Mouse (Mus musculus) limb, embryonic 15.5 days (tissue): ENCODE measurements at regions not wholly inside any gene's neighbourhood (a gene's known extent, or its start where the extent isn't known, plus 50 kb on each side); places are given as distances from the start of the nearest gene placed in this dataset.

ENCODE experiments used
- ATAC-seq: fragments of 200-750 bp; cut with Nextera tagmentation; 2 replicates; pipeline ENCODE4 v1.8.0; 2017; ENCODE audit warnings: low read depth, moderate TSS enrichment; ENCODE audit not compliant: insufficient number of reproducible peaks, low FRiP score, low TSS enrichment
- H3K27ac ChIP-seq: fragments of 300-500 bp; sonication (generic); 2 replicates; pipeline ENCODE4 v1.5.1; 2015; ENCODE audit warnings: moderate library complexity, mild to moderate bottlenecking, inconsistent platforms
- H3K27me3 ChIP-seq: fragments of 300-500 bp; sonication (generic); 2 replicates; pipeline ENCODE4 v1.6.1; 2015; ENCODE audit warnings: inconsistent platforms
- H3K36me3 ChIP-seq: fragments of 300-500 bp; sonication (generic); 2 replicates; pipeline ENCODE4 v1.6.1; 2015; ENCODE audit warnings: inconsistent platforms
- H3K4me1 ChIP-seq: fragments of 300-500 bp; sonication (generic); 2 replicates; pipeline ENCODE4 v1.6.1; 2015; ENCODE audit warnings: inconsistent platforms
- H3K4me2 ChIP-seq: fragments of 300-500 bp; sonication (generic); 2 replicates; pipeline ENCODE4 v1.6.1; 2015; ENCODE audit warnings: mild to moderate bottlenecking, inconsistent platforms
- H3K4me3 ChIP-seq: fragments of 300-500 bp; sonication (generic); 2 replicates; pipeline ENCODE4 v1.5.1; 2015; ENCODE audit warnings: mild to moderate bottlenecking, inconsistent platforms
- H3K9ac ChIP-seq: fragments of 300-500 bp; sonication (generic); 2 replicates; pipeline ENCODE4 v1.6.1; 2015; ENCODE audit warnings: inconsistent platforms
- H3K9me3 ChIP-seq: fragments of 300-500 bp; sonication (generic); 2 replicates; pipeline ENCODE4 v1.6.1; 2016; ENCODE audit warnings: inconsistent platforms
- WGBS: fragments of 180-500 bp; shearing (Covaris S2); methylation state at CpG from one replicate; pipeline ENCODE4 v1.1.7; 2015; 5-methylcytosine and 5-hydroxymethylcytosine counted together

DNA sequence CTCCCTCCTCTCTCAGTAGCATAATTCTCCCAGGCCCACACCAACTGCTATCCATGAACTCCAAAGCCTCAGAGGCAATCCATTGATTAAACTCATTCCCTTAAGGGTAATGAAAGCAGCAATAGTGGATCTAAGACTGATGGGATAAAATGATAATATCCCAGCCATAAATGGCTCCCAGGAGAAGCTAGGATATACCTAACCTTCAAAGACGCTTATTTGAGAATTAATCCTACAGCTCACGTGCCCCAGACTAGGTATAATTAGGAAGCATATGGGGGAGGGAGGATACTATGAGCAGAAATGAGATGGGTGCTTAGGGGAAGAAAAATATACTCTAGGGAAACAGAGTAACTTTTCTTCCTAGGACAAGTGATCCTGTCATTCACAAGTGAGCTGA is 52.8 kb upstream of the Rnf32 start:
- H3K27ac ChIP-seq = no peak overlapping the region
- no peak for ATAC-seq
- H3K36me3 ChIP-seq = no peaks in the 10 kb centered on the region
- no peak overlapping the region for H3K9ac ChIP-seq
- no peaks in the 10 kb centered on the region for H3K27me3 ChIP-seq
- H3K4me3 ChIP-seq = no peak overlapping the region
- H3K4me2 ChIP-seq = no peak overlapping the region
- WGBS = 79% methylated on average over 2 of the region's 2 CpGs
- no peaks in the 10 kb centered on the region for H3K4me1 ChIP-seq
- H3K9me3 ChIP-seq = no peaks in the 10 kb centered on the region

DNA sequence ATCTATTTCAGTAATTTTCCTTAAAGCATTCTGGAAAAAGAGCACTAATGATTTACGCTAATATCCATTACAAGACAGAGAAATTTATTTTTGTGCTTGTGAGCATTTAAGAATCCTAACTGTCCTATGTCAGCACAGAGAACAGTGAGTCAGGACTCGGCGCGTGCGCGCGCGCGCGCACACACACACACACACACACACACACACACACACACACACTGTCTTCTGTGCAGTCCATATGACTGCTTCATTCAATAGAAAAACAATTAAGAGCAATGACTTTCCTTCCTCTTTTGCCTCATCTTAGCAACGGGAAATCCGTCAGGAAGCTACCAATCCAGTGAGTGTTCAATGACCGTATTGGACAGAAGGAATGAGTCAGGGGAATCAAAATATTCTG is 53.3 kb upstream of the Rnf32 start:
- no peaks in the 10 kb centered on the region for H3K4me1 ChIP-seq
- no peak for ATAC-seq
- no peaks in the 10 kb centered on the region for H3K27me3 ChIP-seq
- H3K9me3 ChIP-seq = no peaks in the 10 kb centered on the region
- H3K4me3 ChIP-seq = no peak overlapping the region
- no peak overlapping the region for H3K4me2 ChIP-seq
- 95% methylated on average over 13 of the region's 13 CpGs for WGBS
- no peaks in the 10 kb centered on the region for H3K36me3 ChIP-seq
- H3K9ac ChIP-seq = no peak overlapping the region
- no peak overlapping the region for H3K27ac ChIP-seq

DNA sequence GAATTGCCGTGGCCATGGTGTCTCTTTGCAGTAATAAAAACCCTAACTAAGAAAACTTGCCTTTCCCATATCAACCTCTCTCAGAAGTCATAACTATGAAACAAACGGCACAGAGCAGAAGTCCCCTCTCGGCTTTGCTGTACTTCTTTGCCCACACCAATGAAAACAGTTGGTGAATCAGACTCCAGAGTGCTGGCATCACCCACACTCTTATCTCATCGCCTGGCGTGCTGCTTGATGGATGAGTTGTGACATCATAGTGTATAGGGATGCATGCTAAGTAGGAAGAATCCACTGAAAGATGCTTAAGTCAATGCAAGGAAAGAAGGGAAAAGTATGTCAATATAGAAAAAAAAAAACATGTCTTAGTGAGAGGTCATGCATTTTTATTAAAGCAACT is 58.3 kb upstream of the Rnf32 start:
- Histone ChIP-seq H3K27me3 (no peaks in the 10 kb centered on the region), H3K9me3 (no peaks in the 10 kb centered on the region), H3K9ac (no peak overlapping the region), H3K27ac (no peak overlapping the region), H3K4me3 (no peak overlapping the region), H3K36me3 (no peaks in the 10 kb centered on the region), H3K4me2 (no peak overlapping the region), H3K4me1 (no peaks in the 10 kb centered on the region)
- WGBS = 87% methylated on average over 5 of the region's 5 CpGs
- ATAC-seq = no peak

DNA sequence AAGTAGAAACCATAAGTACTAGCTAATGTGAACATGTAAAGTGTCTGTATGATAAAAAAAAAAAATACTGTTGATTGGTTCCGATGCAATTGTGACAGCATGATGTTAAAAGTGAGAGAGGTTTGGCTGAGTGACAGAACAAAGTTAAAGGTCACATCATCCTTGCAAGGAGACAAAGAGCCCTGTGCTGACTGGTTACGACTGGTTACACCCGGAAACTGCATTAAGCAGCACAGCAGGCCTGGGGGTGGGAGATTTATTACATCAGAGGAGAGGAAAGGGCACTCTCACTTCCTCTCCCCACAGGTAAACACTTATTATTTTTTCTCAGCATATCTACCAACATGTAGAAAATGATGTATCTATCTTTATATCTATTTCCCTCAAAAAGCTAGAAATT is 63.5 kb upstream of the Rnf32 start:
- WGBS = 30% methylated on average over 3 of the region's 3 CpGs
- Histone ChIP-seq H3K36me3 (no peaks in the 10 kb centered on the region), H3K27me3 (no peaks in the 10 kb centered on the region), H3K4me1 (no peaks in the 10 kb centered on the region), H3K9me3 (no peaks in the 10 kb centered on the region), H3K27ac (no peak overlapping the region), H3K4me3 (no peak overlapping the region), H3K9ac (no peak overlapping the region), H3K4me2 (no peak overlapping the region)
- no peak for ATAC-seq

DNA sequence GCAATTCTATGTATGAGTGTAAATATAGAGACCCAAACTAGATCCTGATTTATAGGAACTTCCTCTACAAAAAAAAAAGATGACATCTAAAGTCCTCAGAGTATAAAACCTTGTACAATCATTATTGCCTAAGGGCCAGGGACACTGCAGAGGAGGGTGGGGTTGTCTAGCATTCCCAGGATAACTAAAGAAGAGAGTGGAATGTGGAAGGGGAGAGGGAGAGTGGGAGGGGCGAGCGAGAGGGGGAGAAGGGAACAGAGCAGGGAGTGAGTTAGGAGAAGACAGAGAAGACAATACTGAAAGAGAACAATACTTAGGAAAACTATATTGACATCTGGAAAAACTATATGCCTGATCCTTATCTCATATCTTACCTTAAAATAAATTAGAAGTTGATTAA is 64.0 kb upstream of the Rnf32 start:
- 30% methylated on average over 2 of the region's 2 CpGs for WGBS
- no peak for ATAC-seq
- no peaks in the 10 kb centered on the region for H3K4me1 ChIP-seq
- no peaks in the 10 kb centered on the region for H3K27me3 ChIP-seq
- H3K4me2 ChIP-seq = no peak overlapping the region
- no peak overlapping the region for H3K9ac ChIP-seq
- H3K9me3 ChIP-seq = no peaks in the 10 kb centered on the region
- H3K27ac ChIP-seq = no peak overlapping the region
- H3K4me3 ChIP-seq = no peak overlapping the region
- H3K36me3 ChIP-seq = no peaks in the 10 kb centered on the region

DNA sequence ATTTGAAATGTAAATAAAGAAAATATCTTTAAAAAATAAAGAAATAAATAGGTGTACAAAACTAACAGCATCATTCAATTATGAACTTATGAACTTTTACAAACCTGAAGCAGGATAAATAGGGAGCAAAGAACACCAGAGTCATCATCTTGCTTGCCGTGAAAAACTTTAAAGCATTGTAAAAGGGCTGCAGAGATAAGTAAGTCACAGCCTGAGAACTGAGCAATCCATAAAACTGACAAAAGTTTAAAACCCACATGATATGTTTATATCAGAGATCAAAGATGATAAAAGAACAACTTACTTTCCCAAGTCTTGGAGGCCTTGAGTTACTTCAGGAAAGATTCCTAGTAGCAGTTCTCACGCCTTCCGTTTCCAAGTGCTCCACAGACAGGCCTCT is 66.1 kb upstream of the Rnf32 start:
- H3K27ac ChIP-seq = no peak overlapping the region
- no peak overlapping the region for H3K4me3 ChIP-seq
- no peaks in the 10 kb centered on the region for H3K27me3 ChIP-seq
- ATAC-seq = no peak
- no peaks in the 10 kb centered on the region for H3K36me3 ChIP-seq
- no peaks in the 10 kb centered on the region for H3K4me1 ChIP-seq
- H3K9me3 ChIP-seq = no peaks in the 10 kb centered on the region
- no peak overlapping the region for H3K4me2 ChIP-seq
- no peak overlapping the region for H3K9ac ChIP-seq
- 57% methylated on average over 3 of the region's 3 CpGs for WGBS

DNA sequence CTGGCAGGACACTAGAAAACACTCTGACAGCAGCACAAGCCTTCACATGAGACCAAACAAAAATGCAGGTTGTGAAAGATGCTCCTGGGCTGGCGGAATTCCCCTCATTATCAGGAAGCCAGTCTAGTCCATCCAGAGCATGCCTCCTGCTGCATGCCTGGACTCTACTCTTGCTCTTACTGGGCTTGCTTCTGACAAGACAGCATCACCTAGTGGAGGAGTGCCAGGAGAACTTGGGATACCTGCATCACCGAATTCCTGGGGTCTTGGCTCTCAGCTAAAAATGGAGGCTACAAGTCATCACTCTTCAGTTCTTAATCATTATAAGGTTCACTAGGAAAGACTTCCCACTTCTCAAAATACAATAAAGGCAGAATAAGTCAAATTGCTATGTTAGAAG is 78.8 kb upstream of the Rnf32 start:
- WGBS = 49% methylated on average over 2 of the region's 2 CpGs
- no peaks in the 10 kb centered on the region for H3K27me3 ChIP-seq
- no peak overlapping the region for H3K9ac ChIP-seq
- no peak for ATAC-seq
- no peaks in the 10 kb centered on the region for H3K9me3 ChIP-seq
- no peak overlapping the region for H3K27ac ChIP-seq
- H3K4me1 ChIP-seq = no peaks in the 10 kb centered on the region
- H3K4me3 ChIP-seq = no peak overlapping the region
- H3K4me2 ChIP-seq = no peak overlapping the region
- H3K36me3 ChIP-seq = no peaks in the 10 kb centered on the region

DNA sequence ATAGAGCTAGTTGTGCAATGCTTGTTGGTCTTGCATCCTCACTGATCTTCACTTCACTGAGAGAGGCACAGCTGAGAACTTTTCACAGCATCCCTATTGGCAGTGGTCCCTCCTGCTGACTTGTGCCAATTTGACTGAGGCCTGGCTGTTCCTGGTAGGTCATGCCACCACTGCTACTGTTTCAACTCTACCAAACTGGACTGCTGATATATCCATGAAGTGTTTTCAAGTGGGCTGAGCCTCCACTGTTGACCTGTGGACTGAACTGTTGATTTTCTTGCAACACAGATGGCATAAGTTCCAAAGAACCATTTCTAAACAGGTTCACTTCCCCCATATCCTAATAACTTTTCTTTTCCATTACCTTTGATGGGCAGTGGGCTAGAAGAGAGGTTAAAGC is 83.3 kb upstream of the Rnf32 start:
- no peak overlapping the region for H3K27ac ChIP-seq
- no peak overlapping the region for H3K4me2 ChIP-seq
- no peak for ATAC-seq
- H3K9ac ChIP-seq = no peak overlapping the region
- H3K36me3 ChIP-seq = no peaks in the 10 kb centered on the region
- no peaks in the 10 kb centered on the region for H3K27me3 ChIP-seq
- no peaks in the 10 kb centered on the region for H3K9me3 ChIP-seq
- H3K4me3 ChIP-seq = no peak overlapping the region
- H3K4me1 ChIP-seq = no peaks in the 10 kb centered on the region

DNA sequence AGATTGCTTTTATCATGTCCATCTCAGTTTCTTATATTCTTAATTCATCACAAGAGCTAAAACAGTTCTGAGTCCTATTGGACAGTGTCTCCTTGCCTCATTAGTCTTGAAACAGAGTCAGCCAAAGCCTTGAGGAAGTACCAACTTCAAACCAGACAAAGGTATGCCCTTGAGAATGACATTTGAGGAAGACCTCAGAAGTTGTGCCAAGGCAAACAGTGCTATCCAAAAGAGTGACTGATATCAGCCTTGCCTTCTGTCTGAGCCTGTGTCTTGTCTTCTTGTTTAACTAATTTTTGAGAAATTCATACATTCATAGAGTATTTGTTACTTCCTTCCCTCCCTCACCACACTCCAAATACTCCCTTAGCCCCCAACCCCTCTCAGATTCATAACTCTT is 88.5 kb upstream of the Rnf32 start:
- ATAC-seq = no peak
- Histone ChIP-seq H3K27ac (no peak overlapping the region), H3K4me3 (no peak overlapping the region), H3K9me3 (no peaks in the 10 kb centered on the region), H3K4me1 (no peaks in the 10 kb centered on the region), H3K4me2 (no peak overlapping the region), H3K36me3 (no peaks in the 10 kb centered on the region), H3K9ac (no peak overlapping the region), H3K27me3 (no peaks in the 10 kb centered on the region)

DNA sequence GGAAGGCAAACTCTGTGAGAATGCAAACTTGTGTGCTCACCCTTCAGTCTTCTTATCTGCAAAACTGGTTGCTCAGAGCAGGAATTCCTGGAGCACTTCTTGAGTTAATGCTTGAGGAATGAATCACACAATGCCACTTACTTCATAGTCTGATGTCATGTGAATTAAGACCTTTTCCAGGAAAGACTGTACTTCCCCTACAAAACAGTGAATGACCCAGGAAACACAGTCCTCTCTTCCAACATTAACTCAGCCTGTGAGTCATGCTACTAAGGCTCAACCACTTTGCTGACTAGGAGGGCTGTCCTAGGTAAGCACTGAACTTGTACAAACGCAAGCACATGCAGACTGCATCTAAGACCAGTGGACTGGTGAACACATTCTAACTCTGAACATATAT is 112.5 kb upstream of the Rnf32 start:
- 78% methylated on average over 1 of the region's 1 CpGs for WGBS
- H3K9ac ChIP-seq = no peak overlapping the region
- H3K36me3 ChIP-seq = no peaks in the 10 kb centered on the region
- no peak overlapping the region for H3K4me2 ChIP-seq
- H3K27me3 ChIP-seq = no peaks in the 10 kb centered on the region
- ATAC-seq = no peak
- H3K27ac ChIP-seq = no peak overlapping the region
- no peaks in the 10 kb centered on the region for H3K4me1 ChIP-seq
- H3K4me3 ChIP-seq = no peak overlapping the region
- no peaks in the 10 kb centered on the region for H3K9me3 ChIP-seq

DNA sequence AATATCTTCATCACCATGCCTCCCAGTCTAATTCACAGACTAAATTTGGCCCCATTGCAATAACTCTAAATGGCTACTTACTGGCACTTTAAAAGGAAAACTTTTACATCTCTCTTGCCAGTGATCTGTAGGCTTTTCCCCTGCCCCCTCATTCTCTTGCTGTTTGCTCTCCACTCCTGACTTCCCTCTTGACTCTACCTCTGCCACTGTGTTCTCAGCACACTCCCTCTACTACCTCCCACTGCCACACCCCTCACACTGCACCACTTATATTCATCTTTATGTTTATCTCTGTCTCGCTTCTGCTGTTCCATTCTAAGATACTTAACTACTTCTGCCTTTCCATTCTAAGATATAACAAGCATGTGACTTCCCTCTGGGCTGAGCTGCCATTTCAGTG is 141.4 kb upstream of the Rnf32 start:
- Histone ChIP-seq H3K4me2 (no peak overlapping the region), H3K36me3 (no peaks in the 10 kb centered on the region), H3K9ac (no peak overlapping the region), H3K9me3 (no peaks in the 10 kb centered on the region), H3K4me1 (no peaks in the 10 kb centered on the region), H3K27me3 (no peaks in the 10 kb centered on the region), H3K4me3 (no peak overlapping the region), H3K27ac (no peak overlapping the region)
- 76% methylated on average over 1 of the region's 1 CpGs for WGBS
- ATAC-seq = no peak

DNA sequence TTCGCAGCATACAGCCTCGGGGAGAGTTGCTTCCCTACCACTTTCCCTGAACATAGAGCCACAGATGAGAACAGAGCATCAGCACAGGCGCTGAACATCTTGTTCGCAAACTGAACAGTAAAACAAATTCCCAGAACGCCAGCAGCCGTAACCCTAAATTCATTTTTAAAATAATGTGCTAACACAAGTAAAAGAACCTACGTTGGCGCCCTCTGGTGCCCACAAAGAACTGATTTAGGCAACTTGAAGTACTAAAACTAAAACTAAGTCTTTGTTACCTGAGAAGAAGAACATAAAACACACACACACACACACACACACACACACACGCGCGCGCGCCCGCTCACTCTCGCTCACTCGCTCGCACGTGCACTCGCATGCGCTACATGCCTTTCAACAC is 159.2 kb upstream of the Rnf32 start:
- no peaks in the 10 kb centered on the region for H3K27me3 ChIP-seq
- H3K36me3 ChIP-seq = no peaks in the 10 kb centered on the region
- H3K27ac ChIP-seq = no peak overlapping the region
- no peak overlapping the region for H3K4me3 ChIP-seq
- WGBS = 64% methylated on average over 20 of the region's 20 CpGs
- H3K4me2 ChIP-seq = no peak overlapping the region
- ATAC-seq = no peak
- no peaks in the 10 kb centered on the region for H3K4me1 ChIP-seq
- no peak overlapping the region for H3K9ac ChIP-seq
- H3K9me3 ChIP-seq = no peaks in the 10 kb centered on the region

DNA sequence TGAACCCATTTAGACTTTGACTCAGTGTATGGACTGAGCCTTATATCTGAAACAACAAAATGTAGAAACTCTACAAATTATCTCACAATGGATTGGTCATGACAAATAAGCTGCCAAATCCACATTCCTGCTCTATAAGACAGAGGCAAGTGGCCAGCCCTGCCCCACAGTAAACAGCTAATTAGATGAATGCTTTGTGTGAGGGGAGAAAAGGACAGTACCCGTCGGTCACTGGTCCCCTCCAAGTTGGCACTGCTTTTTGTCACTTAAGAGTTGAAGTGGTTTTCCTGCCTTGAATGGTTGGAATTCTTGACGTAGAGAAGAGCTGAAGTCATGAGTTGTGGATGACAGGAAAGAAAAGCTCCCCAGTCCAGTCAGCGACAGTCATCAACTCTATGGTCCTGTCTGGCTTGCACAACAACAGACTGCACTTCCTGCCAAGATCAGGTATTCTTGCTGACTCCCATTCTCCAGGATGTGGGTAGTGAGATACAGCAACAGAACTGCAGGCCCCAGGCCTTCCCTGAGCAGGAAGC is 162.3 kb upstream of the Rnf32 start:
- Histone ChIP-seq H3K4me2 (no peak overlapping the region), H3K9ac (no peak overlapping the region), H3K4me3 (no peak overlapping the region), H3K27me3 (no peaks in the 10 kb centered on the region), H3K36me3 (no peaks in the 10 kb centered on the region), H3K27ac (no peak overlapping the region), H3K4me1 (no peaks in the 10 kb centered on the region), H3K9me3 (no peaks in the 10 kb centered on the region)
- 65% methylated on average over 4 of the region's 4 CpGs for WGBS
- no peak for ATAC-seq
